Mouse (Mus musculus) B cell, adult 2 months (primary cell): ENCODE data around the gene Gm20696.

Experiments
- DNase-seq, 2 experiments: peaks; one replicate each; pipeline ENCODE4 v3.0.0; 2022

The Gm20696 gene

GRCm38 (mm10) chr6:99621167-99621566 is 45.4 kb downstream of the Gm20696 start:
- DNase-seq, result no peak

GRCm38 (mm10) chr6:99620471-99620870 is 46.1 kb downstream of the Gm20696 start:
- no peak for DNase-seq

GRCm38 (mm10) chr6:99619964-99620363 is 46.6 kb downstream of the Gm20696 start:
- no peak for DNase-seq

- no peak for DNase-seq
Measured at GRCm38 (mm10) chr6:99619466-99619865, 47.1 kb downstream of the Gm20696 start.

GRCm38 (mm10) chr6:99617867-99618266 is 48.7 kb downstream of the Gm20696 start:
- no peak for DNase-seq

- no peak for DNase-seq
Measured at GRCm38 (mm10) chr6:99617415-99617814, 49.2 kb downstream of the Gm20696 start.

- DNase-seq, result no peak
Measured at GRCm38 (mm10) chr6:99615272-99615751, 51.3 kb downstream of the Gm20696 start.

- no peak for DNase-seq
Measured at GRCm38 (mm10) chr6:99614566-99615271, 51.9 kb downstream of the Gm20696 start.

- DNase-seq, result no peak
Measured at GRCm38 (mm10) chr6:99611866-99612265, 54.7 kb downstream of the Gm20696 start.

- DNase-seq, result peak; percentile 25 to 34
Measured at GRCm38 (mm10) chr6:99610454-99611427, 55.9 kb downstream of the Gm20696 start.

- DNase-seq, result no peak
Measured at GRCm38 (mm10) chr6:99606079-99606478, 60.5 kb downstream of the Gm20696 start.

- no peak for DNase-seq
Measured at GRCm38 (mm10) chr6:99604758-99605157, 61.8 kb downstream of the Gm20696 start.

GRCm38 (mm10) chr6:99602434-99602833 is 64.2 kb downstream of the Gm20696 start:
- DNase-seq, result no peak

- DNase-seq, result no peak
Measured at GRCm38 (mm10) chr6:99600886-99601285, 65.7 kb downstream of the Gm20696 start.

- peak; percentile 54 to 55 for DNase-seq
Measured at GRCm38 (mm10) chr6:99600168-99600793, 66.3 kb downstream of the Gm20696 start.

- DNase-seq, result no peak
Measured at GRCm38 (mm10) chr6:99599651-99600050, 66.9 kb downstream of the Gm20696 start.

GRCm38 (mm10) chr6:99599229-99599628 is 67.4 kb downstream of the Gm20696 start:
- DNase-seq, result no peak

GRCm38 (mm10) chr6:99577040-99577439 is 89.6 kb downstream of the Gm20696 start:
- DNase-seq, result no peak

GRCm38 (mm10) chr6:99575633-99576032 is 91.0 kb downstream of the Gm20696 start:
- no peak for DNase-seq

- no peak for DNase-seq
Measured at GRCm38 (mm10) chr6:99573343-99573742, 93.3 kb downstream of the Gm20696 start.

- no peak for DNase-seq
Measured at GRCm38 (mm10) chr6:99572071-99572470, 94.5 kb downstream of the Gm20696 start.

- no peak for DNase-seq
Measured at GRCm38 (mm10) chr6:99566921-99567320, 99.7 kb downstream of the Gm20696 start.

- no peak for DNase-seq
Measured at GRCm38 (mm10) chr6:99564766-99565165, 101.8 kb downstream of the Gm20696 start.
